Mouse (Mus musculus): ENCODE measurements at regions not wholly inside any gene's neighbourhood (a gene's known extent, or its start where the extent isn't known, plus 50 kb on each side); places are given as distances from the start of the nearest gene placed in this dataset.

DNA sequence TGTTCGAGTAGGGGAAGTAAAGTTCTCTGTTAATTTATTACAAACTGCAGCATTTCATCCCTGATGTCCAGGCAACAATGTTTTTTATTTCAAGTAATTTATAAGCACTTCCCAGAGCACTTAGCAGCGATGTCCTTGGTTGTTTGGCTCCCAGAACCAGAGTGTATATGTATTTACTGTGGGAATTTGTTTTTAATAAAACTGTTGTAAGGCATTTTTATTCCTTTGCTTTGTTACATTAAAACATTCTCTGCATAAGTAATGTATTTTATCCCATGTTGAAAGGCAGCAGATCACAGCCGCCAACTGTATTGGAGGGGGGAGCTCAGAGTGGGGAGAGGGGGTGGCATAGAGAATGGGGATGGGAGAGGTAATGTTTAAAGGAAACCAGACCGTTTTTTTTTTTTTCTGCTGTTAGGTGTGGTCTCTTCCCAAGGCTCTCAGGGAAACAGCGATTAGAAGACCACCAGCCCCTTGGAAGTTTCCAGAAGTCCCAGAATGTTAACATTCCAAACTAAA, 266.8 kb upstream of the Sall1 start:
- WGBS (ENCODE audit: insufficient replicate concordance), result 46% methylated on average over 5 of the region's 5 CpGs
- ATAC-seq (ENCODE audit: insufficient read depth), result no peak

DNA sequence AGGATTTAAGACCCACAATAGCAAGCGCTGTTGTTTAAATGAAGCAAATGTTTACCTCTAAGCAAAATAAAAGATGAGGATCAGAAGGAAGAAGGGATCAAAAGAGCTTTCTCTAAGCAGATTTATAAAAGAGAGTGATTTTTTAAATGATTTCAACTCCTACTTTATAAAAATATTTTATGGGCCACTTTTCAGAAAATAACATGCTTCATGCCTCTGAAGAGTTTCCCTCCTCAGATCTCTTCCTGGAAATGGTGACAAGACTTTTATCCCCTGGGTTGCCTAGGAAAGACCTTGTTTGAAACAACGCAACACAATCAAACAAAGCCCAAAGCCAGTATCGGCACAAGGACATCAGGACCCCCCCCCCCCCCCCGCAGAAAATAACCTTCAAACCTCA, 265.6 kb upstream of the Sall1 start:
- no peak overlapping the region for H3K4me3 ChIP-seq (ENCODE audit: insufficient read depth in 1 of 2, low read depth in 2 of 2, low read length in 2 of 2)
- 42% methylated on average over 4 of the region's 4 CpGs for WGBS (ENCODE audit: insufficient replicate concordance)
- H3K4me2 ChIP-seq (ENCODE audit: low read depth), result no peak overlapping the region
- no peaks in the 10 kb centered on the region for H3K27me3 ChIP-seq (ENCODE audit: control insufficient read depth, insufficient read depth, low read length)
- ATAC-seq (ENCODE audit: insufficient read depth) (no peak), DNase-seq (ENCODE audit: low read depth in 3 of 3, low spot score in 3 of 3) (no peak)
- H3K27ac ChIP-seq, result no peak overlapping the region
- H3K9ac ChIP-seq (replicated peaks), result no peak overlapping the region
- H3K36me3 ChIP-seq (replicated peaks; ENCODE audit: control insufficient read depth, insufficient read depth, low read depth), result no peaks in the 10 kb centered on the region
- TF ChIP-seq EP300 (IDR thresholded peaks at IDR 0.05; ENCODE audit: low read depth), result no peak
- no peak for TF ChIP-seq CTCF (IDR thresholded peaks at IDR 0.05; ENCODE audit: low read depth)
- no peaks in the 10 kb centered on the region for H3K9me3 ChIP-seq (ENCODE audit: control insufficient read depth, low read length)
- no peaks in the 10 kb centered on the region for H3K4me1 ChIP-seq (replicated peaks; ENCODE audit: control insufficient read depth in 2 of 2, insufficient read depth in 2 of 2, low read length in 1 of 2)

More for the DNA sequence above, 266.8 kb upstream of the Sall1 start:
- no peak overlapping the region for H3K4me3 ChIP-seq (ENCODE audit: insufficient read depth in 1 of 2, low read depth in 2 of 2, low read length in 2 of 2)
- H3K4me2 ChIP-seq (ENCODE audit: low read depth), result no peak overlapping the region
- H3K9ac ChIP-seq (replicated peaks), result no peak overlapping the region
- no peak for DNase-seq (ENCODE audit: low read depth in 3 of 3, low spot score in 3 of 3)
- TF ChIP-seq CTCF (IDR thresholded peaks at IDR 0.05; ENCODE audit: low read depth), result no peak
- TF ChIP-seq EP300 (IDR thresholded peaks at IDR 0.05; ENCODE audit: low read depth), result no peak
- H3K27me3 ChIP-seq (ENCODE audit: control insufficient read depth, insufficient read depth, low read length), result no peaks in the 10 kb centered on the region
- no peaks in the 10 kb centered on the region for H3K36me3 ChIP-seq (replicated peaks; ENCODE audit: control insufficient read depth, insufficient read depth, low read depth)
- no peak overlapping the region for H3K27ac ChIP-seq
- no peaks in the 10 kb centered on the region for H3K9me3 ChIP-seq (ENCODE audit: control insufficient read depth, low read length)
- H3K4me1 ChIP-seq (replicated peaks; ENCODE audit: control insufficient read depth in 2 of 2, insufficient read depth in 2 of 2, low read length in 1 of 2), result no peaks in the 10 kb centered on the region

DNA sequence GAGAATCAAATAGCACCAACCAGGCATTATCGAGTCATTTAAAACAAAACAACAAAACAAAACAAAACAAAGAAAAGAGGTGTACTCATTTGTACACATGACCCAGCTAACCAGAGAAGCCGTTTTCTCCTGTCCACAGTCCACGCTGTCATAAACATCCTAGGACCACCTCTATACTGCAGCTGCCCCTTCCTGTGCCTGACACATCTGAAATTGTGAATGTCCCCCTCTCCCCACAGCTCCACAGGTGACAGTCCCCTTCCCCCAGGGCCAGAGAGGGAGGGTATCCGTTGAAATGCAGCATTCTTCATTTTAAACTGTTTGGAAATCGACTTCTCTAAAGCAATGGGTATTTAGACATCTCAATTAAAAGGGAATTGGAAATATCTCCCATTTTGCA, 265.0 kb upstream of the Sall1 start:
- Histone ChIP-seq H3K9me3 (ENCODE audit: control insufficient read depth, low read length) (no peaks in the 10 kb centered on the region), H3K4me3 (ENCODE audit: insufficient read depth in 1 of 2, low read depth in 2 of 2, low read length in 2 of 2) (no peak overlapping the region), H3K9ac (replicated peaks) (no peak overlapping the region), H3K27ac (no peak overlapping the region), H3K4me2 (ENCODE audit: low read depth) (no peak overlapping the region), H3K36me3 (replicated peaks; ENCODE audit: control insufficient read depth, insufficient read depth, low read depth) (no peaks in the 10 kb centered on the region), H3K27me3 (ENCODE audit: control insufficient read depth, insufficient read depth, low read length) (no peaks in the 10 kb centered on the region), H3K4me1 (replicated peaks; ENCODE audit: control insufficient read depth in 2 of 2, insufficient read depth in 2 of 2, low read length in 1 of 2) (no peaks in the 10 kb centered on the region)
- 42% methylated on average over 5 of the region's 5 CpGs for WGBS (ENCODE audit: insufficient replicate concordance)
- ATAC-seq (ENCODE audit: insufficient read depth) (no peak), DNase-seq (ENCODE audit: low read depth in 3 of 3, low spot score in 3 of 3) (no peak)
- no peak for TF ChIP-seq EP300 (IDR thresholded peaks at IDR 0.05; ENCODE audit: low read depth)
- no peak for TF ChIP-seq CTCF (IDR thresholded peaks at IDR 0.05; ENCODE audit: low read depth)

DNA sequence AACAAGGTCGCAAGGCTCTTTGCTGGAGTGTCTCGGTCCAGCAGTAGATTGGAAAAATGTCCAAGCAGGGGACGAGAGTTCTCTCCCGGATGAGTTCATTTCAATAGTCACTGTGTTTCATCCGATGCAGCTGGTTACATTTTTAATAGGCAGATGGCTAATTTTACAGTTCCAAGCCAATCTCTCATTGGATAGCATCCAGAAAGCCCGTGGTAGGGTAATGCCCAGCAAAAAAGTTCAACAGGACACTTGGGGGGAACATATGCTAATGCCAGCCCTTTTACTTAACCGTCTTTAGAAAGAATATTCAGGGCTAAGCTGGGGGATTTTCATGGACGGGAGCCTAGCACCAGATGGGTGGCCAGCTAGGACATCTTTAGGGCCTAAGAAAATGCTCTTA, 264.6 kb upstream of the Sall1 start:
- H3K4me3 ChIP-seq (ENCODE audit: insufficient read depth in 1 of 2, low read depth in 2 of 2, low read length in 2 of 2), result no peak overlapping the region
- H3K4me1 ChIP-seq (replicated peaks; ENCODE audit: control insufficient read depth in 2 of 2, insufficient read depth in 2 of 2, low read length in 1 of 2), result no peaks in the 10 kb centered on the region
- H3K4me2 ChIP-seq (ENCODE audit: low read depth), result no peak overlapping the region
- WGBS (ENCODE audit: insufficient replicate concordance), result 60% methylated on average over 8 of the region's 8 CpGs
- ATAC-seq (ENCODE audit: insufficient read depth) (no peak), DNase-seq (ENCODE audit: low read depth in 3 of 3, low spot score in 3 of 3) (no peak)
- no peaks in the 10 kb centered on the region for H3K27me3 ChIP-seq (ENCODE audit: control insufficient read depth, insufficient read depth, low read length)
- no peak overlapping the region for H3K9ac ChIP-seq (replicated peaks)
- no peak overlapping the region for H3K27ac ChIP-seq
- H3K36me3 ChIP-seq (replicated peaks; ENCODE audit: control insufficient read depth, insufficient read depth, low read depth), result no peaks in the 10 kb centered on the region
- TF ChIP-seq EP300 (IDR thresholded peaks at IDR 0.05; ENCODE audit: low read depth) (no peak), CTCF (IDR thresholded peaks at IDR 0.05; ENCODE audit: low read depth) (no peak)
- H3K9me3 ChIP-seq (ENCODE audit: control insufficient read depth, low read length), result no peaks in the 10 kb centered on the region

DNA sequence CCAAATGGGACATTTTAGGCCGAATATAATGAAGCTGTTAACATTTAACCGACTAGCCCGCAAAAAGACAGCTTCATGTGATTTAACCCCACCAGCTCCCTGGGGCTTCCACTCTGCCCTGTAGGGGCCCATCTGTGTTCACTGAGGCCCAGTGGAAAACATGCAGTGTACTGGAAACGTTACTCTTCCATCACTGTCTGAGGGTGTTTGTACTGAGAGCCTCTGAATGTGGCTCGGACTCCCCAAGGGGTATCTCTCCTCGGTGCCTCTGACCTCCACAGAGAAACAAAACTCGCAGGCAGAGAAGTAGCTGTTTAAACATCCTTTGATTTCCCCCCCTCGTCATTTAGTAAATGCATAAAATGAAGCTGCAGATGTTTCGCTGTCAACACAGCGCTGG, 263.6 kb upstream of the Sall1 start:
- no peaks in the 10 kb centered on the region for H3K9me3 ChIP-seq (ENCODE audit: control insufficient read depth, low read length)
- H3K27me3 ChIP-seq (ENCODE audit: control insufficient read depth, insufficient read depth, low read length), result no peaks in the 10 kb centered on the region
- H3K4me3 ChIP-seq (ENCODE audit: insufficient read depth in 1 of 2, low read depth in 2 of 2, low read length in 2 of 2), result no peak overlapping the region
- no peak for DNase-seq (ENCODE audit: low read depth in 3 of 3, low spot score in 3 of 3)
- no peaks in the 10 kb centered on the region for H3K36me3 ChIP-seq (replicated peaks; ENCODE audit: control insufficient read depth, insufficient read depth, low read depth)
- H3K9ac ChIP-seq (replicated peaks), result no peak overlapping the region
- 0 out of 4 replicates have a peak, but pooled peaks cover 0 to 3% of the 10 kb centered on the region in 2 experiments for H3K4me1 ChIP-seq (replicated peaks; ENCODE audit: control insufficient read depth in 2 of 2, insufficient read depth in 2 of 2, low read length in 1 of 2)
- no peak overlapping the region for H3K4me2 ChIP-seq (ENCODE audit: low read depth)
- WGBS (ENCODE audit: insufficient replicate concordance), result 53% methylated on average over 10 of the region's 10 CpGs
- H3K27ac ChIP-seq, result no peak overlapping the region
- no peak for TF ChIP-seq EP300 (IDR thresholded peaks at IDR 0.05; ENCODE audit: low read depth)
- no peak for TF ChIP-seq CTCF (IDR thresholded peaks at IDR 0.05; ENCODE audit: low read depth)
- ATAC-seq (ENCODE audit: insufficient read depth), result no peak
